ENCODE assay signal across 15 mouse cellular contexts in the genomic region with DNA sequence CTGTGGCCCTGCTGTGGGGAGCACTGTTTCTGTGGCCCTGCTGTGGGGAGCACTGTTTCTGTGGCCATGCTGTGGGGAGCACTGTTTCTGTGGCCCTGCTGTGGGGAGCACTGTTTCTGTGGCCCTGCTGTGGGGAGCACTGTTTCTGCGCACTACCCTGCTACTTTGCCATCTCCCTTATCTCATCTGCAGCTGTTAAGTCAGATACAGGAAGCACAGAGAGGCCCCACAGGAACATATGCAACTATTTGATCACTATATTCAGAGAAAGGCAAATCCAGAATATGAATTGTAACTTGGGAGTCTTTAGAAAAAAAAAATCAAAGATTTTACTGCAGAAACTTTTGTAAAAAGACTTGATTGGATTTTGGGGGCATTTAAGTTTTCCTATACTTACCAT.
"Had no signal": no experiment of that assay in that cellular context is flagged by ENCODE, and none has a peak within 500 bp of the region (broad histone marks: within the 10 kb centered on the region; RNA-seq: fewer than 3 reads in every experiment).

No protein-coding gene starts in this region.

- H3K4me2 ChIP-seq: midbrain, embryonic 11.5 days; midbrain, embryonic 15.5 days; neural tube, embryonic 12.5 days; stomach, embryonic 15.5 days had no signal

- H3K9me3 ChIP-seq: limb, embryonic 10.5 days; midbrain, embryonic 15.5 days; neural tube, embryonic 12.5 days; stomach, embryonic 15.5 days had no signal

- H3K9ac ChIP-seq: midbrain, embryonic 15.5 days; neural tube, embryonic 12.5 days; stomach, embryonic 15.5 days had no signal

- H3K4me3 ChIP-seq: left cerebral cortex, adult 2 months; limb, embryonic 10.5 days; midbrain, embryonic 15.5 days; neural tube, embryonic 12.5 days; stomach, embryonic 15.5 days had no signal

- H3K27me3 ChIP-seq: midbrain, embryonic 15.5 days; neural tube, embryonic 12.5 days; stomach, embryonic 15.5 days had no signal

- H3K27ac ChIP-seq: left cerebral cortex, adult 2 months; limb, embryonic 10.5 days; midbrain, embryonic 15.5 days; neural tube, embryonic 12.5 days; stomach, embryonic 15.5 days had no signal

- DNase-seq: kidney, adult 18-20 months; kidney, postnatal 14 days; lung, adult 2 months; lung, postnatal 36 days; right cerebral cortex, postnatal 4 days; spleen, adult 18-20 months; thymus, adult 2 months; thymus, postnatal 25 days had no signal

- ATAC-seq: lung, postnatal 0 days; midbrain, embryonic 15.5 days had no signal

- H3K4me1 ChIP-seq: limb, embryonic 10.5 days; midbrain, embryonic 15.5 days; neural tube, embryonic 12.5 days; stomach, embryonic 15.5 days had no signal
